Mouse (Mus musculus) urinary bladder, postnatal 4 days (tissue): ENCODE results near the gene Gm28363.
"Not testable (repeated sequence)": the region's sequence is repeated elsewhere in the genome, so short reads cannot be mapped to it uniquely, and the experiment has no call there.

Experiments
- DNase-seq, 2 experiments: peaks; one replicate each; pipeline ENCODE4 v3.0.0; 2021 to 2022; ENCODE audit warnings: low spot score in 2 of 2

Gm28363 gene

GRCm38 (mm10) chr1:117696831-117697230 lies at the start of gene Gm28363:
Gene Gm28363 (plus strand): TSS chr1:117697131.
- DNase-seq = not testable (repeated sequence)

DNA sequence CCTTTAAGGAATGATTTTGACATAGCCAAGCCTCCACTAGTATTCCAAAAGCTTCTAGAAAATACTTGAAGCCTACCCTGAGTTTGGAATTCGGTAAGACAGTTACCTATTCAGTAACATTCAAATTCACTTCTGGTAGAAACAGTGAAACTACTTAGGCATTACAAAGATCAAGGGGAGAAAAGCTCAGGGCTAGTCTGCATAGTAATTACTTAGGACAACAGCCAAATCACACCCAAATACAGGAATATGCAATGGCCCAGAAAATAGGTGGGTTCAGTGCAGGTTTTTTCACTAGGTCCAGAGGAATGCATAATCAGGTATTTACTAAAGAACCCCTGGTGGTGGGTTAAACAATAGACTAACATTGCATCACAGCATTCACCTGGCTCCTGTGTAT lies 46.7 kb upstream of the Gm28363 start:
- not testable (repeated sequence) for DNase-seq
